ENCODE assay signal across 8 mouse cellular contexts in genomic region chr6:53760651-53761058, GRCm38 (mm10). TPM values are rescaled to one million over a fixed set of nuclear protein-coding genes. Genes with fewer than 3 reads are reported as not detected.
A peak's percentile ranks its signal among the peaks of the same experiment; 100 is the strongest.
DNase-seq lines count a peak whose midpoint lies in the region; ATAC-seq and TF ChIP-seq lines count a peak whose summit lies in the region.

No protein-coding gene starts in this region.

- no peak for ATAC-seq in heart, embryonic 11.5 days (replicated peaks; ENCODE audit: insufficient number of reproducible peaks, low FRiP score, low TSS enrichment)
- no peak; the same call in 1 of the 2 replicates for ATAC-seq in limb, embryonic 14.5 days (ENCODE audit: low FRiP score, low read depth)
- ATAC-seq in megakaryocyte, adult 5-6 weeks (ENCODE audit: poor library complexity, severe bottlenecking) = no peak

- H3K27ac ChIP-seq in heart, adult 2 months = no peak overlapping the region
- no peak overlapping the region for H3K27ac ChIP-seq in heart, embryonic 11.5 days (ENCODE audit: low read depth, low read length)
- H3K27ac ChIP-seq in limb, embryonic 14.5 days (replicated peaks; ENCODE audit: low read depth, low read length) = 0 out of 2 replicates have a peak overlapping the region, but pooled peaks have one; percentile 39

- no peaks in the 10 kb centered on the region for H3K79me2 ChIP-seq in heart, adult 2 months (replicated peaks; ENCODE audit: control insufficient read depth, insufficient read depth, low read length)

- no peaks in the 10 kb centered on the region for H3K27me3 ChIP-seq in heart, adult 2 months (ENCODE audit: control insufficient read depth, insufficient read depth, low read length)
- no peaks in the 10 kb centered on the region for H3K27me3 ChIP-seq in heart, embryonic 11.5 days (ENCODE audit: control insufficient read depth, insufficient read depth, low read length)
- H3K27me3 ChIP-seq in limb, embryonic 14.5 days (ENCODE audit: control insufficient read depth, insufficient read depth, low read length) = no peaks in the 10 kb centered on the region

- TF ChIP-seq CTCF in heart, adult 2 months (IDR thresholded peaks at IDR 0.05) = no peak

- no peaks in the 10 kb centered on the region for H3K36me3 ChIP-seq in heart, adult 2 months (ENCODE audit: control insufficient read depth, insufficient read depth, low read length)
- no peaks in the 10 kb centered on the region for H3K36me3 ChIP-seq in heart, embryonic 11.5 days (ENCODE audit: control insufficient read depth, insufficient read depth, low read length)
- H3K36me3 ChIP-seq in limb, embryonic 14.5 days (ENCODE audit: control insufficient read depth, insufficient read depth, low read length) = no peaks in the 10 kb centered on the region

- 30% methylated on average over 6 of the region's 6 CpGs for WGBS in heart, adult 2 months
- 11% methylated on average over 6 of the region's 6 CpGs for WGBS in heart, embryonic 11.5 days (ENCODE audit: insufficient replicate concordance)
- WGBS in limb, embryonic 14.5 days = 16% methylated on average over 6 of the region's 6 CpGs

- TF ChIP-seq EP300 in heart, adult 2 months (IDR thresholded peaks at IDR 0.05; ENCODE audit: insufficient read depth, low read depth, low read length) = no peak

- H3K4me3 ChIP-seq in heart, adult 2 months = no peak overlapping the region
- no peak overlapping the region for H3K4me3 ChIP-seq in heart, embryonic 11.5 days (ENCODE audit: low read depth, low read length)
- H3K4me3 ChIP-seq in limb, embryonic 14.5 days (replicated peaks; ENCODE audit: low read length) = no peak overlapping the region

- H3K9me3 ChIP-seq in heart, embryonic 11.5 days (replicated peaks; ENCODE audit: control insufficient read depth, low read length) = no peaks in the 10 kb centered on the region
- H3K9me3 ChIP-seq in limb, embryonic 14.5 days (ENCODE audit: control insufficient read depth, low read length) = peaks cover 9% of the 10 kb centered on the region; the same call in 1 of the 2 replicates

- DNase-seq in heart, adult 2 months = peak; percentile 22 to 31
- DNase-seq in embryo, embryonic 10 days (ENCODE audit: low spot score) = peak; percentile 54
- peak; percentile 10 to 30 for DNase-seq in heart, postnatal 36 days
- peak; percentile 61 for DNase-seq in limb, embryonic 14.5 days (ENCODE audit: low spot score)
- peak; percentile 18 for DNase-seq in ovary, postnatal 14 days (ENCODE audit: low spot score)
- no peak for DNase-seq in urinary bladder, postnatal 25 days (ENCODE audit: low spot score)

- no peak for TF ChIP-seq POLR2A in heart, adult 2 months (IDR thresholded peaks at IDR 0.05; ENCODE audit: insufficient read depth, low read depth, low read length)
- no peak for TF ChIP-seq POLR2A in limb, embryonic 14.5 days (IDR thresholded peaks at IDR 0.05; ENCODE audit: borderline replicate concordance, extremely low read depth, insufficient read depth, insufficient read length)

- intact Hi-C loops in heart, adult 2 months (cut with DNase I) = no loop called here
- intact Hi-C loops in heart, postnatal 36 days (cut with DNase I) = no loop called here

- H3K9ac ChIP-seq in heart, adult 2 months (ENCODE audit: low read depth, low read length) = no peak overlapping the region
- no peak overlapping the region for H3K9ac ChIP-seq in heart, embryonic 11.5 days (ENCODE audit: low read depth, low read length)
- H3K9ac ChIP-seq in limb, embryonic 14.5 days (ENCODE audit: low read depth, low read length, severe bottlenecking) = no peak overlapping the region

- no peak overlapping the region for H3K4me2 ChIP-seq in heart, embryonic 11.5 days
- H3K4me2 ChIP-seq in limb, embryonic 14.5 days (replicated peaks; ENCODE audit: low read depth, low read length, severe bottlenecking) = no peak overlapping the region

- 0 out of 2 replicates have a peak, but pooled peaks cover 1% of the 10 kb centered on the region for H3K4me1 ChIP-seq in heart, adult 2 months (ENCODE audit: control insufficient read depth, insufficient read depth, low read length)
- H3K4me1 ChIP-seq in heart, embryonic 11.5 days (ENCODE audit: control insufficient read depth, insufficient read depth, low read length) = peaks cover 6% of the 10 kb centered on the region; the same call in 1 of the 2 replicates
- H3K4me1 ChIP-seq in limb, embryonic 14.5 days (ENCODE audit: control insufficient read depth, insufficient read depth, low read length) = peaks cover 34% of the 10 kb centered on the region

RNA-seq across cellular contexts. Expression of gene Tril, which starts 60.0 kb away (rescaled TPM):
- 1 to 10 TPM; 3.3 to 3.9 TPM for total RNA-seq in heart, adult 2 months (2021)
- 4.4 and 5.1 TPM in 2 replicates for polyA plus RNA-seq in heart, adult 2 months (2012; rRNA removed)
- polyA plus RNA-seq in heart, embryonic 11.5 days (2014; fragmentation: Nextera tagmentation; extraction: Ambion mirVana) = 5.3 and 5.5 TPM in 2 replicates
- 1 to 10 TPM; 4.6 to 5.4 TPM for total RNA-seq in heart, postnatal 36 days (2021)
- 68.1 and 102 TPM in 2 replicates for polyA plus RNA-seq in limb, embryonic 14.5 days (2012; rRNA removed)
- 70.0 and 90.7 TPM in 2 replicates for polyA plus RNA-seq in limb, embryonic 14.5 days (2014; fragmentation: Nextera tagmentation; extraction: Ambion mirVana)
- not detected in 2 replicates for total RNA-seq in megakaryocyte, adult 5-6 weeks (2015)
- total RNA-seq in megakaryocyte, adult 5-6 weeks (2017) = not detected in 2 replicates

Comparison
In these comparisons a context has a peak if more than half of its experiments do, and no peak if none do; other contexts are left out.
1. RNA of gene Tril, which starts 60.0 kb away (total RNA-seq): 4.6 to 5.4 TPM in heart, postnatal 36 days and 3.3 to 3.9 TPM in heart, adult 2 months; not detected in megakaryocyte, adult 5-6 weeks; every median in the first group is over 4 times any median in the second.